Mouse (Mus musculus) liver, embryonic 14.5 days (tissue): ENCODE measurements around the gene Bbs7.

Experiments used
- CTCF ChIP-seq: IDR thresholded peaks from 2 replicates; pipeline ENCODE4 v1.5.1; 2016; ENCODE audit warnings: antibody characterized with exemption, low read depth, control low read depth
- EP300 ChIP-seq: IDR thresholded peaks from 2 replicates; pipeline ENCODE4 v1.6.1; 2016; ENCODE audit warnings: antibody characterized with exemption, low read depth

GRCm38 (mm10) chr3:36598811-36599210, 14.5 kb downstream of the Bbs7 start:
- TF ChIP-seq CTCF (no peak), EP300 (no peak)
